Mouse (Mus musculus) adrenal gland, postnatal 25 days (tissue): ENCODE results near the gene Ccdc85c. TPM values are rescaled to one million over a fixed set of nuclear protein-coding genes. Genes with fewer than 3 reads are reported as not detected.

ENCODE experiments used
- DNase-seq: peaks from one replicate; pipeline ENCODE4 v3.0.0; 2021; ENCODE audit warnings: mixed read lengths
- total RNA-seq: library from RNA; stranded (reverse); gene quantifications from 2 replicates; pipeline ENCODE4 v1.2.3, GENCODE M21; 2021

The Ccdc85c gene
- total RNA-seq, 1 experiment from 2014 or later: 19.9 TPM

DNA sequence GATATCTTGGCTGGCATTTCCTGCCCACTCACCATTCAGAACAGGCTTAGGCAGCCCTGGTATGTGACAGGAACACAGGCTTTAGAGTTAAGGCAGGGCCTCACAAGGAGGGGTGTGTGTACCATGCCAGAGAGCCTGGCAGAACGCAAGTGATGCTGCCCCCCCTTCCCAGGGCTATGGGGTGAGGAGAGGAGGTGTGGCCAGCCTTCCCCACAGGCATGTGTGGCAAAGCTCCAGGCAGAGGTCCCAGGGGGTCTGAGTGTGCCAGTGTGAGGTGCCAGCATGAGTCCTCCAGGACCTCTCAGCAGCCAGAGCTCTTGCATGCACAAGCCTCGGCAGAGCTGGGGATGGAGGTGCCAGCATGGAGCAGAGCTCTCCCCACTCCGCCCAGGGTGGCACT, 19.4 kb upstream of the Ccdc85c start:
- DNase-seq: peak; percentile 56

DNA sequence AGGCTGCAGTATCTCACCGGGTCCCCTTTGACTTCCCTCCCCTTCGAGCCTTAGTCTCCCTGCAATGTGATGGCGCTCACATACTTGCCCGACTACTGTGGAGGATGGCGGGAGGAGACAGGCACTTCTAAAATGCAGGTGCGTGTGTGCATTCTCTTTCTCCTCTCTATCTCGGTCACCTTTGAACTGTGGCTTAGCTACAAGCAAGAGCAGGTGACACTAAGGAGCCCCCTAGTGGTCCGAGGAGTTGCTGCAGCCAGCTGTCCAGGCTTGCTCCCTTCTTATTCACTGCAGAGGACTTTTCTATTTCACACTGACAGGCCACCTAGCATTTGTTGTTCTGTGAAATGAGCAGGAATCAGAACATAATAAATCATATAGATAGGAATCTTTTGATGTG, 17.7 kb upstream of the Ccdc85c start:
- DNase-seq: peak; percentile 74

DNA sequence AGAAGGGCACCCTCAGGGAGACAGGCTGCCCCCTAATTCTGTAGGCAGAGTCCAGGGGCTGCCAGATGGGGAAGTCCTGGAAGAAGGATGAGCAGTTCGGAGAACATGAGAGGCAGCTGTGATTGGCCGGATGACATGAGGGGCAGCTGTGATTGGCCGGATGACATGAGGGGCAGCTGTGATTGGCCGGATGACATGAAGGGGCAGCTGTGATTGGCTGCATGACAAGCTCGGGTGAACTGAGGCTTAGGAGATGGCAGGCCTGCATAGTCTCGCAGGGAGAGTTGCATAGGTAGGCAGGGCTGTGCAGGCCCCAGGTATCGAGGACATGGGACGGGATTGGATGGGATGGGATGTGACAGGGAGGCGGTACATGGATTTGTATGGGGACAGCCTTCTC, 17.2 kb upstream of the Ccdc85c start:
- no peak for DNase-seq

- peak; percentile 44 for DNase-seq
Measured at GRCm38 (mm10) chr12:108288127-108288880, 13.1 kb upstream of the Ccdc85c start.

DNA sequence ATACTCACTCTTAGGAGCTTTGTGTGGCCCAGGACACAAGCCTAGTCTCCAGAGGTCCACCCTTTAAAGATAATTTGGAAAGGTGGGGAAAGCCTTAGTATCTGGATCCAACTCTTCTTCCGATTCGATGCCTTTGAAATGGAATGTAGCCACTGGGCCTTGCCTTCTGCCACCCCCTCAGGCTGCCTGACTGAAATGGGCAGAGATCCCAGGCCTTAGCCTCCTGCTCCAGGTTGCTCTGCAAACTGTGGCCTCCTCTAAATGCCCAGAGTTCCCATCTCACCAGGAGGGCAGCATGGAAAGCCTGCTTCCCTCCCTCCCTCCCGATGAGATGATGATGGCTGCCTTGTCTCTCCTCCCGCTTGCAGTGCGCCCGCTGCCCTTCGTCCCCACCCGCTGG, 11.8 kb upstream of the Ccdc85c start:
- DNase-seq: no peak

DNA sequence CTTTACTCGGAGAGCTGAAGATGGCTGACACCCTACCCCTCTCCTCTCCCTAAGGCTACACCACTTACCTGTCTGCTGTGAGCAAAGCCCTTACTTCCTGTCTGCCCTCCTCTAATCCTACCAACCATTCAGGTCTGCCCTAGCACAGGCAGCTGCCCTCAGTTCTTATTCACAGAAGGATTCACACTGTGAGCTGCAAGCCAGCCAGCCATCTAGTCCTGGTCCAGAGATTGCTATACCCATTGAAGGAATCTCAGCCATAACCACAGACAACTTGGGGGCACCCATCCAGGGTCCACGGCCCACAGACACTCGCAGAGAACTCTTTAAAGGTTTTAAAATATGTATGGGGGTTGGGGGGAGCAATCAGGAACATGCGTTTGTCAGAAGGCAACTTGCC, 11.2 kb upstream of the Ccdc85c start:
- no peak for DNase-seq

- DNase-seq: no peak
Measured at GRCm38 (mm10) chr12:108285225-108286011, 10.2 kb upstream of the Ccdc85c start.

DNA sequence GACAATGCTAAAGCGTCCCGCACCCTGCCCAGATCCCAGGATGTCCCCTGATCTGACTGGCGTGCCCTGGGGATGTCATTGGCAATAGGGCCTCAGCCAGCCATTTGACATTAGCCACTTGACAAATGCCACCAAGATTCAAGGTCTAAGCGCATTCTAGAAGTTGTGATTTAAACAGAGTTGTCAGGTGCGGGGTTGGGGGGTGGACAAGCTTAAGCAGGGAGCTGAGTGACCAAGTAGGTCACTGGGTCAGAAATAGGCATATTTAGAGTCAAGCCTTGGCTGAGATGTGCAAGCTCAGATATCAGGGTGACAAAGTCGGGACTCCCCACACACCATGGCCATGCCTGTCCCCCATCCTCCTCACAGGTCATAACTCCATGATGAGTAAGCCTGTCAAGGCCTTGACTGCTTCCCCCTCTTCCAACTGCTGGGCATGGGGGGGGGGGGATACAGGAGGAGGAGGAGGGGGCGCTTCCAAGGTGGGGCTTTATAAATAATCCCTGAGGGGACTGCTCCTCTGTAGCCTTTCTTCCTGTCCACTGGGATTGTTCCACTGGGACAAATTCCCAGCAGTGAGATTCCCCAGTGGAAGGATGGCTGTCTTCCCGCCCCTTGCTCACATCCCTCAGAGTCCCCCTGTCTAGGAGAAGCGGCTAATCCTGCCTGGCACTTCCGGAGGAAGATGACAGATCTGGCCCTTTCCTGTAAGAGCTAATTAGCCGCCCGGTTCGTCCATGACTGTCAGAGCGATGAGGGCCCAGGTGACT, 9.4 kb upstream of the Ccdc85c start:
- no peak for DNase-seq

DNA sequence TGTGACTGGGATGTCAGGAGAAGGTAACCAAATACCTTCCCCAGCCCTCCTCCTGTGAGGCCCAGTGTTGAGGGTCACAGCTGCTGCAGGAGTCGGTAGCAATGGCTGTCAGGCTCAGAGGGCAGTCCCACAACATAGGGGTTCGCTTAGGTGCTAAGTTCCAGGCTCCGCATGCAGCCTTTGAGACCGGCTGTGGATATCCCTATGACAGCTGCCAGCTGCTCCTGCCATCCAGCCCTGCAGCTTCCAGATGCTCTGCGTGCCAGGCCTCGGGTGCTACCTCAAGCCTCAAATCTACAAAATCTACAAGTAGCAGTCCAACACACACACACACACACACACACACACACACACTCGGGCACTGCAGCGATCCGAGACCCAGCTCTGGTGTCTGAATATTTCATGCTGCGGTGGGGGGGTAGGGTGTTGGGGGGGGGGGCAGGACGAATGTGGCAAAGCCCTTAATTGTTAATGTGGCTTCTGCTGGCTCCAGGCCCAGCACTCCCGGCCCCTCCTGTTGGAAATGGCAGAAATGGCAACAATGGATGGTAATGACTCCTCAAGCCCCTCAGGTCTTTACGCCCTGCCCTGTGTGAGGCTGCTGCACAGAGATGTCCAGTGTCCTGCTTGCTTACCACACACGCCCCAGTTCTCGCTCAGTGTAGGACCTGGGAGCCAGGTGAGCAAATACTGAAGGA, 3.1 kb upstream of the Ccdc85c start:
- no peak for DNase-seq

DNA sequence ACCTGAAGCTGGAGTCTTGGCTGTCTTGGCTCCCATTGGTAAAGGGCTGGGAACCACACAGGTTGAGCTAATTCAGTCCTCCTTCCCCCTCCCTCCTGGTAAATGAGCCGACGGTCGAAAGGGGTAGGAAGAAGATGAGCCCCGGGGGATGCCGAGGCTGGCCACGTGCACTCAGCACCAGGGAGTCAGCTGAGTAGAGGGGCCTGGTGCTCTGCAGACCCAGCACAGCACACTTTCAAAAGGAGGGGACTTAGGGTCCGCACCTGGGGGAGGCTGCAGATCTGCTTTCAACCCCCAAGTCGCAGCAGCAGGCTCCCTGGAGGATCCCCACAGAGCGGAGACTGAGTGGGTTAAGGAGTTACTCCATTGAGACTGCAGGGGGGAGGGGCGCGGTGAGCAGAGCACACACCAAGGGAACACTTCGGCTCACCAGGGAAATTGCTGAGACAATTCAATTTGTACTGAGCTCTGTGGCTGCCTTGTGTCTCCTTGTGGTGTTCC, 2.2 kb upstream of the Ccdc85c start:
- DNase-seq: no peak

- DNase-seq: peak; percentile 50
Measured at GRCm38 (mm10) chr12:108275920-108276822, 946 bp upstream of the Ccdc85c start.

GRCm38 (mm10) chr12:108275508-108275890, 274 bp upstream of the Ccdc85c start:
- peak; percentile 99 for DNase-seq

DNA sequence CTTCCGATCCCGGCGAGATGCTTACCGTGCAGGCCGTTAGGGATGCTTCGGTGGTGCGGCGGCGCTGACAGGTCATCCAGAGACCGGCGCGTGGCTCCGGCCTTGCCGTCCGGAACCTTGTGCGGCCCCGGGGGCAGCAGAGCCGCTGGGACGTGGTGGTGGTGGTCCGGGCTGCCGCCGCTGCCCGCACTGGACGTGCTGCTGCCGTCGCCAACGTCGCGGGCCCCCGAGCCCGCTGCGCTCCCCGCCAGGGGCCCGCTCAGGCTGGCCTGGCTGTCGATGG, 971 bp downstream of the Ccdc85c start:
- no peak for DNase-seq

GRCm38 (mm10) chr12:108273466-108274312, 1.5 kb downstream of the Ccdc85c start:
- DNase-seq: no peak

DNA sequence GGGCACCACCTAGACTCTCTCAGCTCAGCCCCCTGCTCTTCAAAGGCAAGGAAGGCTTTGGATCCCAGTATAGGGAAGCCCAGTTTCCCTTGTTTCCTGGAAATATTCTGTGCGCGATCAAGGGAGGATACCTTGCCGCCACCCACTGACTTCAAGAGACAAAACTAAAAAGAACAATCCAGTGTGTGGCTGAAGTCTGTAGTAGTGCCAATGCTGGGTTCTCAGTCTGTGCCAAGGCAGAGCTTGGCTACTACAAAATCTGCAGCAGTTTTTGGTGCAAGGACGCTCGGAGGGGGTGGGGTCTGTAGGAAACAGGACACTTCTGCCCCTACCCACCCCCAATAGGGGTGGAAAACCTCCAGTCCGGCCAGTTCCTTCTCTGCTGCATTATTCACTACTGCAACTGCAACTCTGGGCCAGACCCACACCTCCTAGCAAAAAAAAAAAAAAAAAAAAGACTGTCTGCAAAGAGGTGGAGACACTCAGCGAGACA, 3.0 kb downstream of the Ccdc85c start:
- no peak for DNase-seq

DNA sequence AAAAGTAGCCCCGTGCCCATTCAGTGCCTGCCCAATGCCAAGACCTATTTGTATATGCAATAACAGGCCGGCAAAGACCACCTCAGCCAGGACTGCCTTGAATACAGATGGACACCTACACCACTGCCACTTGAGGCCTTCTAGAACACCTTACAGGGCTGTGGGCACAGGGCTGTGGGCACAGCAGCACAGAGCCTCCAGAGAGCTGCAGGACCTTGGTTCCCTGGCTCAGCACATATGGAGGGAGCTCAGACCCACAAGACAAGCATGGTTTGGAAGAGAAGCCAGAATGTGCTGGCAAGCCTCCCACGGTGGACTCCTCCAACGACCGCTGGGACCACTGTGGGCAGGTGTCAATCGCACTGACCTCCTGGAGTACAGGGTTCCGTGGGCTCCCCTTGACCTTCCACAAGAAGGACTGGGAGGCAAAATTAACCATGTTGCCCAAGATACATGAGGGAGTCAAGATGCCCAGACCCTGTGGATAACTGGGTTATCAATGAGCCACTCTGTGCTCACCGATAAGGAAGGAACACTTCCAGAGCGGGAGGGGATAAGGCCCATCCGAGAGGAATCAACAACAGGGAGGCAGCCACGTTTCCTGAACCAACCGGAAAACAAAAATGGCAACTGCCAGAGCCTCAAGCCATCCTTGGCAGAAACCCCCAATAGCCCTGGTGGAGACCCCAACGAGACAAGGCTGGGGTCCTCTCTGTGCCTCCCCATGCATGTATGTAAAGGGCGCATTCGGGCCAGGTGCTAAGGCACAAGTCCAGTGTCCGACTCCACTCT, 3.7 kb downstream of the Ccdc85c start:
- no peak for DNase-seq

- no peak for DNase-seq
Measured at GRCm38 (mm10) chr12:108270240-108270919, 4.8 kb downstream of the Ccdc85c start.

DNA sequence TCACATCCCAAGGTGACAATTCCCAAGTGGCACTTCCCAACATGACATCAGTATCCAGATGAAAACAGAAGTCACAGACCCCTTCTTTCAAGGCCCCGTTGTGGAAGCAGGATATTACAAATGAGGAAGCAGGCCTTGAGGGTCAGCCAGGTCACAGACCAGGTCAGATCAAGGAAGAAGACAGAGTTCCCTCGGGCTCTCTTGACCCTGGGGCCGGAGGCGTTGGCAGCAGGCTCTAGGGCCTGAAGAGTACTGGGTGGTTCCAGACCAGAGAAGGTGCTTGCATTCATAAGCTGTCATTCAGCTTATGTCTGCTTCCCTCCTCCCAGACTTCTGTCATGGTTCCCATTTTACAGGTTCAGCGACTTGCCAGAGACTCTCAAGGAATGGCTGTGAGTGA, 5.5 kb downstream of the Ccdc85c start:
- no peak for DNase-seq

- no peak for DNase-seq
Measured at GRCm38 (mm10) chr12:108268970-108269369, 6.3 kb downstream of the Ccdc85c start.
